Mouse (Mus musculus): ENCODE results near the gene Sirt2. TPM values are rescaled to one million over a fixed set of nuclear protein-coding genes. Genes with fewer than 3 reads are reported as not detected.
A peak's percentile ranks its signal among the peaks of the same experiment; 100 is the strongest.

The Sirt2 gene
- polyA plus RNA-seq, 1 experiment, result 206 TPM

GRCm38 (mm10) chr7:28827338-28827737 lies 60.8 kb downstream of the Sirt2 start:
- peak in 1 of 2 experiments; percentile 88 for DNase-seq (ENCODE audit: extremely low spot score in 1 of 2, low spot score in 1 of 2)

- no peak for DNase-seq (ENCODE audit: extremely low spot score in 1 of 2, low spot score in 1 of 2)
These were observed 63.3 kb downstream of the Sirt2 start for GRCm38 (mm10) chr7:28829821-28830220.

DNA sequence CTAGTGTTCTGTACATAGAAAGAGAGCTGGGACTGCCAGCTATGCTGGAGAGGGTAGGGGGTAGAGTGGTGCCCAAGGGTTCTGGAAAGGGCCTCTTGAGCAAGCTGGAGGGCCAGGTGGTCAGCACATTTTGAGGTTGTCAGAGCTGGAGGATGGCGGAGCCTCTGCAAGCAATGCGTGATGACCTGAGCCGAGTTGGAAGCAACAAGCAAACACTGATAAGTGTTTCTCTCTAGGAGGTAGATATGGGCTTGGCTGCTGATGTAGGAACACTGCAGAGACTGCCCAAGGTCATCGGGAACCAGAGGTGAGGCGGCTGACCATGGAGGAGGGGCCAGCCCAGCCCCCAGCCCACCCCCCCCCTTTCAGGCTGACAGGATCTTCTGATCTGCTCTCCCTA lies 64.4 kb downstream of the Sirt2 start:
- DNase-seq (ENCODE audit: extremely low spot score in 1 of 2, low spot score in 1 of 2), result no peak

DNA sequence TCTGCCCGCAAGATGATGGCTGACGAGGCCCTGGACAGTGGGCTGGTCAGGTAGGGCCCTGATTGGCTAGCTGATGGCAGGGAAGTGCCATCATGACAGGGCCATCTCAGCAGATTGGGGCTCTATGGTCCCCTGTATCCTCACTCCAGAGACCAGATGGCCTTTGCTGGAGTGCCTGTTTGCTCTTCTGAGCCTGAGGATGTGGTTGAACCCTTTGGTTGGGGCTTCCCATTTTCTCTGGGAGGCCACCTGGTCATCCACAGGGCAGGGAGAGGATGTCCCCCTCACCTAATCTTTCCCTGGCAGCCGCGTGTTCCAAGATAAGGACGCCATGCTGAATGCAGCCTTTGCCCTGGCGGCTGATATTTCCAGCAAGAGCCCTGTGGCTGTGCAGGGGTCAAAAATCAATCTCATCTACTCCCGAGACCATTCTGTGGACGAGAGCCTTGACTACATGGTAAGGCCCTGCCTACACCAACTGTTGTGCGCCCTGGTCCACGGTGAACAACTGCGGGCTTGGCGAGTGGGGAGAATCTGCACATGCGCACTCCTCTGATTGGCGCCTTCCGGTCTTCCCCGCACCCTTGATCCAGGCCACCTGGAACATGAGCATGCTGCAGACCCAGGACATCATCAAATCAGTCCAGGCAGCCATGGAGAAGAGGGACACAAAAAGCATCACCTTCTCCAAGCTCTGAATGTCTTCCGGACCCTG lies 65.0 kb downstream of the Sirt2 start:
- DNase-seq (ENCODE audit: extremely low spot score in 1 of 2, low spot score in 1 of 2), result peak in 1 of 2 experiments; percentile 0

DNA sequence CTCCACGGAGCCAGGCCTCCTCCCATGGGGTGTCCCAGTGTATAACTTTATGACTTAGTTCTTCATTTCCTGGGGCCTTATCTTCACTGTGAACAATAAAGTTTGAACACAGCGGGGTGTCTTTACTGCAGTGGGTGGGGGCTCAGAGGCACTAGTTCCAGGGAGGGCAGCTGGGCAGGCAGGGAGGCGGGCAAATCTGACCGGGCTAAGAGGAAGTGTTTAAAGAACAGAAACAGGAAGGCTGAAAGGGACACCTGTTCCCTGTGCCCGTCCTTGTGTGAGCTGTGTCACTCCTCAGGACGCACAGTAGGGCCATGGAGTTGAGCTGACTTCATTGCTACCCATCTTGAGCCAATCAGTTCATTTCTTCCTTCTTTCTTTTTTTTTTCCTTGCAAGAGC lies 65.6 kb downstream of the Sirt2 start:
- no peak for DNase-seq (ENCODE audit: extremely low spot score in 1 of 2, low spot score in 1 of 2)

GRCm38 (mm10) chr7:28833723-28834347 lies 67.3 kb downstream of the Sirt2 start, which contains the start of gene Lgals4:
TSS of gene Lgals4 (plus strand) at chr7:28833854.
- DNase-seq (ENCODE audit: extremely low spot score in 1 of 2, low spot score in 1 of 2), result no peak

DNA sequence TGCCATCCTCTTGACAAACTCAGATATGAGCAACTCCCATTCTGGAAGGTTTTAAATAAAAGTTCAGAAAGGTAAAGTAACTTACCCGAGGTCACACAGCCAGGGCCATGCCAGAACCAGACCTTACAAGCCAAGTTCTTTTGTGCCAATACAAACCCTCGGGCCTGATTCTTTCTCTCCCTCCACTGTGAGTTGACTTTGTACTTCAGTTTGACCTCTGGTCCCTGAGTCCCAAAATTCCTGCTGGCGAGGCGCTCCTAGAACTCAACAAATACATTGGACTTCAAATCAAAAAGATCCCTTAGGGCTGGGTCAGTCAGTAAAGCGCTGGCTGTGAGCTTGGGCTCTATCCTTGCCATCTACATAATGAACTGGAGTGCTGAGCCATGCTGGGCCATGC lies 70.4 kb downstream of the Sirt2 start:
- DNase-seq (ENCODE audit: extremely low spot score in 1 of 2, low spot score in 1 of 2), result no peak

Other genes starting within 250 kb of the Sirt2 start
- gene Ifnl3, start 243.9 kb upstream of the Sirt2 start, polyA plus RNA-seq (2012; rRNA removed), result not detected in 2 replicates
- gene Sycn, start 225.8 kb upstream of the Sirt2 start, polyA plus RNA-seq (2012; rRNA removed), result 0.40 TPM in 1 of 2 replicates, not detected in the other
- gene Nccrp1, start 219.5 kb upstream of the Sirt2 start, polyA plus RNA-seq (2012; rRNA removed), result 1.1 and 2.1 TPM in 2 replicates
- 62.4 and 66.9 TPM in 2 replicates for gene Samd4b, start 168.6 kb upstream of the Sirt2 start, polyA plus RNA-seq (2012; rRNA removed)
- gene Pak4, start 168.6 kb upstream of the Sirt2 start, polyA plus RNA-seq (2012; rRNA removed), result 8.7 and 8.8 TPM in 2 replicates
- gene Acp7, start 135.4 kb upstream of the Sirt2 start, polyA plus RNA-seq (2012; rRNA removed), result 1.2 and 3.9 TPM in 2 replicates
- 28.9 and 35.7 TPM in 2 replicates for gene Fbxo27, start 73.9 kb upstream of the Sirt2 start, polyA plus RNA-seq (2012; rRNA removed)
- gene Fbxo17, start 49.9 kb upstream of the Sirt2 start, polyA plus RNA-seq (2012; rRNA removed), result 3.4 and 4.3 TPM in 2 replicates
- gene Mrps12, start 24.9 kb upstream of the Sirt2 start, polyA plus RNA-seq (2012; rRNA removed), result 92.4 and 109 TPM in 2 replicates
- 15.4 and 18.0 TPM in 2 replicates for gene Sars2, start 24.7 kb upstream of the Sirt2 start, polyA plus RNA-seq (2012; rRNA removed)
- gene Ccer2, start 10.6 kb upstream of the Sirt2 start, polyA plus RNA-seq (2012; rRNA removed), result 2.2 TPM in 2 replicates
- gene Nfkbib, start 777 bp downstream of the Sirt2 start, polyA plus RNA-seq (2012; rRNA removed), result 30.1 and 34.9 TPM in 2 replicates
- gene Rinl, start 22.2 kb downstream of the Sirt2 start, polyA plus RNA-seq (2012; rRNA removed), result 1.7 and 2.4 TPM in 2 replicates
- 391 and 418 TPM in 2 replicates for gene Hnrnpl, start 41.8 kb downstream of the Sirt2 start, polyA plus RNA-seq (2012; rRNA removed)
- 93.7 and 106 TPM in 2 replicates for gene Ech1, start 58.5 kb downstream of the Sirt2 start, polyA plus RNA-seq (2012; rRNA removed)
- gene Lgals4, start 67.1 kb downstream of the Sirt2 start, polyA plus RNA-seq (2012; rRNA removed), result 10.7 and 13.4 TPM in 2 replicates
- 0.70 and 0.80 TPM in 2 replicates for gene Lgals7, start 97.1 kb downstream of the Sirt2 start, polyA plus RNA-seq (2012; rRNA removed)
- 0.71 and 1.00 TPM in 2 replicates for gene Capn12, start 114.7 kb downstream of the Sirt2 start, polyA plus RNA-seq (2012; rRNA removed)
- gene Actn4, start 195.6 kb downstream of the Sirt2 start, polyA plus RNA-seq (2012; rRNA removed), result 214 and 220 TPM in 2 replicates
- gene Eif3k, start 215.1 kb downstream of the Sirt2 start, polyA plus RNA-seq (2012; rRNA removed), result 311 and 352 TPM in 2 replicates
- 3.1 and 3.8 TPM in 2 replicates for gene Map4k1, start 215.3 kb downstream of the Sirt2 start, polyA plus RNA-seq (2012; rRNA removed)